Mouse (Mus musculus) G1E (cell line): ENCODE results near the gene Cd8b1. TPM values are rescaled to one million over a fixed set of nuclear protein-coding genes. Genes with fewer than 3 reads are reported as not detected.

Source experiments
- ATAC-seq: 2 replicates; pipeline ENCODE4 v1.8.0; 2016; ENCODE audit warnings: mild to moderate bottlenecking; ENCODE audit not compliant: insufficient number of reproducible peaks, poor library complexity, low FRiP score, severe bottlenecking; ENCODE audit errors: extremely low read depth
- DNase-seq: peaks from one replicate; pipeline ENCODE4 v3.0.0; 2012; ENCODE audit warnings: low spot score
- H3K27me3 ChIP-seq: 2 replicates; pipeline ENCODE4 v1.6.1; 2012; ENCODE audit warnings: mild to moderate bottlenecking, low read length, inconsistent platforms; ENCODE audit not compliant: insufficient read depth
- H3K36me3 ChIP-seq: replicated peaks from 2 replicates; pipeline ENCODE3; 2012; ENCODE audit warnings: mild to moderate bottlenecking, inconsistent platforms
- H3K4me1 ChIP-seq: 2 replicates; pipeline ENCODE4 v1.6.1; 2012; ENCODE audit warnings: low read depth, low read length, inconsistent platforms, mixed read lengths; ENCODE audit not compliant: insufficient read depth
- H3K4me3 ChIP-seq: 2 replicates; pipeline ENCODE4 v1.5.1; 2012; ENCODE audit warnings: low read depth, mild to moderate bottlenecking, inconsistent platforms, low read length, moderate library complexity, mixed read lengths
- H3K9me3 ChIP-seq: replicated peaks from 2 replicates; pipeline ENCODE4 v1.6.1; 2012; ENCODE audit warnings: inconsistent platforms
- CTCF ChIP-seq: IDR thresholded peaks from 2 replicates; pipeline ENCODE4 v1.5.1; 2012; ENCODE audit warnings: low read depth, low read length, inconsistent platforms, mixed read lengths
- GATA1 ChIP-seq: IDR thresholded peaks from 2 replicates; pipeline ENCODE4 v1.6.1; 2012; ENCODE audit warnings: borderline replicate concordance, low read length, inconsistent platforms, mixed read lengths
- GATA2 ChIP-seq: IDR thresholded peaks from 2 replicates; pipeline ENCODE4 v1.6.1; 2012; ENCODE audit warnings: low read depth, low read length, inconsistent platforms, borderline replicate concordance
- POLR2AphosphoS5 ChIP-seq: IDR thresholded peaks from 2 replicates; pipeline ENCODE4 v1.6.1; 2012; ENCODE audit warnings: low read depth, low read length, inconsistent platforms; ENCODE audit not compliant: insufficient replicate concordance
- TAL1 ChIP-seq: conservative IDR thresholded peaks from 2 replicates; pipeline ENCODE4 v1.6.1; 2012; ENCODE audit warnings: low read depth, low read length, inconsistent platforms, mixed read lengths
- polyA plus RNA-seq: library from polyadenylated mRNA; stranded (reverse); fragments of >175 nt; gene quantifications from 2 replicates; pipeline ENCODE4 v1.2.3, GENCODE M21; 2012
- total RNA-seq, 2 experiments: library from RNA; stranded (forward) in 1 of 2; stranded (reverse) in 1 of 2; fragments of 200-1000 nt in 1 of 2; fragments of >200 nt in 1 of 2; fragmentation: Nextera tagmentation in 1 of 2; gene quantifications; 2 replicates each; pipeline ENCODE4 v1.2.3; 2014 to 2017

Gene Cd8b1
- total and polyA plus RNA-seq, 3 experiments, result 0.11 TPM; not detected in 2

GRCm38 (mm10) chr6:71298751-71299150, 23.8 kb upstream of the Cd8b1 start:
- DNase-seq (no peak), ATAC-seq (no peak)
- H3K36me3 ChIP-seq, result no peaks in the 10 kb centered on the region
- TF ChIP-seq TAL1, result no peak
- no peak for TF ChIP-seq GATA2
- TF ChIP-seq CTCF, result peak; percentile 51
- no peak for TF ChIP-seq GATA1
- TF ChIP-seq POLR2AphosphoS5, result no peak
- H3K27me3 ChIP-seq, result peaks cover 22% of the 10 kb centered on the region
- H3K9me3 ChIP-seq, result no peaks in the 10 kb centered on the region
- H3K4me3 ChIP-seq, result no peak overlapping the region
- H3K4me1 ChIP-seq, result no peaks in the 10 kb centered on the region

DNA sequence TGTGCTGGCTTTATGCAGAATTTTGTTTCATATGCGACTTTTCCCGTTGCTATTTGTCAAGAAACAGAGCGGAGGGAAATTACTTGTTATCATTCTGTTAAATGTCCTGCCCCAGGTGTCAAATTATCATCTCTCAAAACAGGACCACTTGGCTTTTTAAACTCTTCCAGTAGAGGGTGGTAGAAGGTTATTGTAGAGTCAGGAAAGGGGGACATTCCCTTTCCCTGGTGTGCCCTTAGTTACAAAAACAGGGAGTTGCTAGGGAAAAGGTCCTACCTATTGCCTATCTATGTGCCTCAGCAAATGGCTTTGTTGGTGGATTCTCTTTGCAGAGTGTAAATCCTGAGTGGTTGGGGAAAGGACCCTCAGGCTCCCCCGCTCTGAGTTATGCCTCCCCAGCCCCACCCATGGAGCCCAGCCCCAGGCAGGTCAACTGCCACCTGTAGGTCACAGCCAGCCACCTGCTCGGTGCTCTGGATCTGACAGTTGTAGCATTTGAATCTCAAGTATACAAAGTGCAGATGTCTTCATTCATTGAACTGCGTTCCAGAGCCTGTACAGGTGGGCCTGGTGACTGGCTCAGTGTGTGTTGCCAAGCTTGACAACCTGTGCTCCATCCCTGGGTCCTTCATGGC, 20.4 kb upstream of the Cd8b1 start:
- Histone ChIP-seq H3K4me1 (no peaks in the 10 kb centered on the region), H3K9me3 (no peaks in the 10 kb centered on the region), H3K36me3 (no peaks in the 10 kb centered on the region), H3K4me3 (no peak overlapping the region), H3K27me3 (peaks cover 30% of the 10 kb centered on the region)
- DNase-seq (no peak), ATAC-seq (no peak)
- TF ChIP-seq POLR2AphosphoS5 (no peak), CTCF (no peak), GATA2 (no peak), TAL1 (no peak), GATA1 (no peak)

- no peak for TF ChIP-seq GATA1
- no peak for TF ChIP-seq POLR2AphosphoS5
- no peak for TF ChIP-seq CTCF
- TF ChIP-seq GATA2, result no peak
- no peak for TF ChIP-seq TAL1
- Histone ChIP-seq H3K4me1 (no peaks in the 10 kb centered on the region), H3K4me3 (no peak overlapping the region), H3K27me3 (peaks cover 16% of the 10 kb centered on the region), H3K36me3 (no peaks in the 10 kb centered on the region), H3K9me3 (no peaks in the 10 kb centered on the region)
- no peak for DNase-seq
- ATAC-seq, result no peak
Observed at GRCm38 (mm10) chr6:71307486-71307885, 15.1 kb upstream of the Cd8b1 start.

GRCm38 (mm10) chr6:71321826-71322283, 733 bp upstream of the Cd8b1 start, which contains the start of gene Smyd1:
Gene Smyd1 (minus strand): TSS chr6:71322233.
- no peaks in the 10 kb centered on the region for H3K9me3 ChIP-seq
- TF ChIP-seq GATA2 (no peak), CTCF (no peak), POLR2AphosphoS5 (no peak), GATA1 (no peak), TAL1 (no peak)
- no peaks in the 10 kb centered on the region for H3K4me1 ChIP-seq
- no peaks in the 10 kb centered on the region for H3K36me3 ChIP-seq
- ATAC-seq, result no peak
- no peak within 1 kb of the TSS for H3K4me3 ChIP-seq
- peaks cover 6% of the 10 kb centered on the region; the same call in 1 of the 2 replicates for H3K27me3 ChIP-seq
- DNase-seq, result no peak

DNA sequence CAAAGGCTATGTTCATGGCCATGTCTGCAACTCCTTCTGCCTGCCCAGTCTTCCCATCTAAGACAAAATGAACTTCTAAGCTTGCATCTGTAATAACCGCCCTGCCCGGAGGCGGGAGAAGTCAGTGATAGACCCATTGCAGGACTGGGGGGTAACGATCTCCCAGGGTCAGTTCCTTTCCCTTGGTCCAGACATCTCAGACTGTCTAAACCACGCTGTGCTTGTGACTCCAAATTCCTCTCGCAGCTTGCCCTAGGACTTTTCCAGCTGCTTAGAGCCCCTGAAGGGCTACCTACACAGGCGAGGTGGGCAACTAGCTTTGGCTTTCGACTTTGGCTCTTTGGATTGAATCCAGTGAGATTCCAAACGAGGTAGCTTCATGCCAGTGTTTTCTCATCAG, 2.2 kb downstream of the Cd8b1 start:
- TF ChIP-seq POLR2AphosphoS5 (no peak), CTCF (no peak)
- no peak for DNase-seq
- peaks cover 11% of the 10 kb centered on the region; the same call in 1 of the 2 replicates for H3K27me3 ChIP-seq

DNA sequence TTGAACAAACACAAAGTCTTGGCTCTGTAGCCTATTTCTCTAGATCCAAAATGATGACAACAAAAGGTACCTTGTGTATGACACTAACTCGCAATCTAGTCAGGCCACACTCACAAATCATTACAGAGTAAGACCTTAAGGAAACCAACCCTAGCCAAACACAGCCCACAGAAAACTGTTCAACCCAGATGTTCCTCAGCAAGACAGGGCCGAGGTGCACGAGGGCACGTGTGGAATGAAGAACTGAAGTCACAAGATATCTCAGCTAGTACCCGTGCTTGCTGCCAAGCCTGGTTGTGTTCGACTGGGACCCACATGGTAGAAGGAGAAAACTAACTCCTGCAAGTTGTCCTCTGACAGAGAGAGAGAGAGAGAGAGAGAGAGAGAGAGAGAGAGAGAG, 7.3 kb downstream of the Cd8b1 start:
- Histone ChIP-seq H3K4me1 (no peaks in the 10 kb centered on the region), H3K36me3 (no peaks in the 10 kb centered on the region), H3K9me3 (no peaks in the 10 kb centered on the region), H3K27me3 (peaks cover 15% of the 10 kb centered on the region), H3K4me3 (no peak overlapping the region)
- TF ChIP-seq POLR2AphosphoS5, result no peak
- no peak for TF ChIP-seq TAL1
- TF ChIP-seq GATA1, result no peak
- TF ChIP-seq GATA2, result no peak
- TF ChIP-seq CTCF, result no peak
- no peak for DNase-seq
- ATAC-seq, result no peak

More for the DNA sequence above, 2.2 kb downstream of the Cd8b1 start:
- H3K9me3 ChIP-seq, result no peaks in the 10 kb centered on the region
- H3K36me3 ChIP-seq, result no peaks in the 10 kb centered on the region
- H3K4me1 ChIP-seq, result no peaks in the 10 kb centered on the region
- no peak for ATAC-seq
- no peak overlapping the region for H3K4me3 ChIP-seq
